Mouse (Mus musculus) lung, embryonic 15.5 days (tissue): ENCODE measurements around the gene Mbd4. TPM values are rescaled to one million over a fixed set of nuclear protein-coding genes. Genes with fewer than 3 reads are reported as not detected.

Source experiments
- ATAC-seq: fragments of 200-750 bp; cut with Nextera tagmentation; 2 replicates; pipeline ENCODE4 v1.8.0; 2017; ENCODE audit warnings: moderate number of reproducible peaks, borderline replicate concordance; ENCODE audit not compliant: low FRiP score, low TSS enrichment; ENCODE audit errors: extremely low read depth
- H3K27ac ChIP-seq: fragments of 300-500 bp; sonication (generic); 2 replicates; pipeline ENCODE4 v1.5.1; 2015; ENCODE audit warnings: moderate library complexity, mild to moderate bottlenecking, inconsistent platforms
- H3K27me3 ChIP-seq: fragments of 300-500 bp; sonication (generic); 2 replicates; pipeline ENCODE4 v1.6.1; 2015; ENCODE audit warnings: inconsistent platforms
- H3K36me3 ChIP-seq: fragments of 300-500 bp; sonication (generic); 2 replicates; pipeline ENCODE4 v1.6.1; 2015; ENCODE audit warnings: inconsistent platforms
- H3K4me1 ChIP-seq: fragments of 300-500 bp; sonication (generic); 2 replicates; pipeline ENCODE4 v1.6.1; 2015; ENCODE audit warnings: inconsistent platforms
- H3K4me2 ChIP-seq: fragments of 300-500 bp; sonication (generic); 2 replicates; pipeline ENCODE4 v1.6.1; 2015; ENCODE audit warnings: inconsistent platforms, mild to moderate bottlenecking, moderate library complexity
- H3K4me3 ChIP-seq: fragments of 300-500 bp; sonication (generic); 2 replicates; pipeline ENCODE4 v1.5.1; 2015; ENCODE audit warnings: mild to moderate bottlenecking, inconsistent platforms
- H3K9ac ChIP-seq: fragments of 300-500 bp; sonication (generic); 2 replicates; pipeline ENCODE4 v1.6.1; 2015; ENCODE audit warnings: inconsistent platforms
- H3K9me3 ChIP-seq: fragments of 300-500 bp; sonication (generic); 2 replicates; pipeline ENCODE4 v1.6.1; 2016; ENCODE audit warnings: inconsistent platforms
- WGBS: fragments of 180-500 bp; shearing (Covaris S2); methylation state at CpG from one replicate; pipeline ENCODE4 v1.1.7; 2015; 5-methylcytosine and 5-hydroxymethylcytosine counted together
- polyA plus RNA-seq: library from polyadenylated mRNA; unstranded; fragments of >200 nt; fragmentation: Nextera tagmentation; extraction: Ambion mirVana; gene quantifications from 2 replicates; pipeline ENCODE4 v1.2.1, GENCODE M21; 2015

Gene Mbd4
- polyA plus RNA-seq, 1 experiment from 2014 or later: 22.6 TPM

DNA sequence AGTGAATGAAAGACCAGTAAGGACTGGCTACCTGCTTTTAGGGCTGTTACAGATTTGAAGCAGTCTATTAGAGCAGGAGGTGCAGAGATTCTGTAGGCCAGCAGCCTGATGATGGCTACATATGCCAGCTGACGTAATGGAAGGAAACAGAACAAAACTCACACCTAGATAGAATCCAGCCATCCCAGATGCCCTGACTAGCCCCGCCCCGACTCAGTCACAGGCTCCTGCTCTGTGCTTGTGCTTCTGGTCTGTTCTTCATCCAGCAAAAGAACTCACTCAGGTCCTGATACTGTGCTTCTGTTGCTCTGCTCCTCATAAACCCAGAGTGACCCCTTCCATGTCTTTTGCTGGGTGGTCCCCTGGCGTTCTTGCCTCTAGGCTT is 3.2 kb upstream of the Mbd4 start:
- no peak for ATAC-seq
- Histone ChIP-seq H3K27ac (peak overlapping the region; percentile 54), H3K36me3 (no peaks in the 10 kb centered on the region), H3K9me3 (no peaks in the 10 kb centered on the region), H3K9ac (no peak overlapping the region), H3K4me3 (no peak overlapping the region), H3K4me1 (peaks cover 44% of the 10 kb centered on the region), H3K27me3 (no peaks in the 10 kb centered on the region), H3K4me2 (no peak overlapping the region)
- WGBS: 56% methylated on average over 4 of the region's 4 CpGs

DNA sequence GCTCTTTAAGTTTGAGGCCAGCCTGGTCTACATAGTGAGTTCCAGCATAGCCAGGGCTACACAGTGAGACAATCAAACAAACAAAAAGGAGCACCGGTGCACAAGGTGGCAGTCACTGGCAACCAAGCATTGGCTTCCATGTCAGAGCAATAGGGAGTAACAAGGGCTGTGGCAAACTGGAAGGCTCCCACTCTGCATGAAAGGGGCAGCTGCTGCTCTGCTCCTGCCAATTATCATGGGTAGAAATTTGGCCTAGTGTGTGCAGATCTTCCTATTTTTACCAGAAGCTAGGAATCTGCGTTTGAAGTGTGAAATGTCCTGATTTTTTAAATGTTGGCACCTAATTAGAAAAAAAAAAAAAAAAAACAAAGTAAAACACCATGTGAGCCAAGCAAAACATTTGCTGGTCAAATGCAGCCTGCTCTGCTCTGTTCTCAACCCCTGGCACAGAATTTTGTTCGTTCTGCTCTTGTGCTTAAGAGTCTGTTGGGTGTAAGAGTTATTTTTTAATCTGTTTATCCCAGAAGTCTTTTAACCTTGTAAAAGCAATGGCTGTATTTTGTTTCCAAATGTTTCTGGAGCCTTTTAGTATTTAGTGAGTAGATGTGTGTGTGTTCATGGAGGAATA is 2.7 kb upstream of the Mbd4 start:
- no peak for ATAC-seq
- no peaks in the 10 kb centered on the region for H3K9me3 ChIP-seq
- WGBS: 54% methylated on average over 3 of the region's 3 CpGs

DNA sequence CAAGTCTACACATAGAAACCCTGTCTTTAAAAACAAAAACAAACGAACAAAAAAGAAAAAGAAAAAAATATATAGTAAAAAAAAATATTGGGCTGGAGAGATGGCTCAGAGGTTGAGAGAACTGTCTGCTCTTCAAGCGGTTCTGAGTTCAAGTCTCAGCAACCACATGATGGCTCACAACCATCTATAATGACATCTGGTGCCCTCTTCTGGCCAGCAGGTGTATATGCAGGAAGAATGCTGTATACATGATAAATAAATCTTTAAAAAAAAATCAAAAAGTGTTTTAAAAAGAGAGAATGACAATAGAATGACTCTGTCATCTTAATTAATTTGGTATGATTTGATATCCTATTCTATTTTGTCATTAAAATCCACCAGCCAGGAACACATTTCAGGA is 1.3 kb upstream of the Mbd4 start:
- H3K4me2 ChIP-seq: no peak overlapping the region
- no peaks in the 10 kb centered on the region for H3K9me3 ChIP-seq
- H3K4me3 ChIP-seq: no peak overlapping the region
- H3K27ac ChIP-seq: no peak overlapping the region
- WGBS: 63% methylated on average over 2 of the region's 2 CpGs
- H3K27me3 ChIP-seq: no peaks in the 10 kb centered on the region
- H3K4me1 ChIP-seq: peaks cover 35% of the 10 kb centered on the region
- H3K36me3 ChIP-seq: 0 out of 2 replicates have a peak, but pooled peaks cover 4% of the 10 kb centered on the region
- no peak overlapping the region for H3K9ac ChIP-seq
- no peak for ATAC-seq

More for the DNA sequence above, 2.7 kb upstream of the Mbd4 start:
- no peak overlapping the region for H3K4me2 ChIP-seq
- no peaks in the 10 kb centered on the region for H3K36me3 ChIP-seq
- H3K9ac ChIP-seq: no peak overlapping the region
- H3K27ac ChIP-seq: peak overlapping the region; percentile 54
- no peak overlapping the region for H3K4me3 ChIP-seq
- peaks cover 44% of the 10 kb centered on the region for H3K4me1 ChIP-seq
- no peaks in the 10 kb centered on the region for H3K27me3 ChIP-seq

DNA sequence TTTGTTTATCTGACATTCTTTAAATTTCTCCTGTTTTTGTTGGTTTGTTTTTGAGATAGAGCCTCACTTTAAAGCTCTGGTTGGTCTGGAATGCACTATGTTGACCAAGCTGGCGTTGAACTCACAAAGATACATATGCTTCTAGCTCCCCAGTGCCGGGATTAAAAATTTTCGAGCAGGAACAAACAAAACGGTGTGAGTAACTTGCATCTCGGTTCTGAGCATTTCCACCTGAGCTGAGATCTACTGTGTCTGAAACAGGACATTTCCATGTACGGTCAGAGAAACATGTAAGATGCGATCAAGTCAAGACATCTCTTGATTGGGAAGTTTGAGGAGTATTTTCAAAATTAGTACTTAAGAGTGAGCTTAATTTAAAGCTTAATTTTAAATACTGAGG is 814 bp upstream of the Mbd4 start:
- H3K27me3 ChIP-seq: no peaks in the 10 kb centered on the region
- WGBS: 35% methylated on average over 7 of the region's 7 CpGs
- no peak for ATAC-seq
- no peaks in the 10 kb centered on the region for H3K9me3 ChIP-seq
- H3K4me2 ChIP-seq: peak overlapping the region; percentile 64
- H3K4me3 ChIP-seq: peak overlapping the region; percentile 68
- H3K36me3 ChIP-seq: 0 out of 2 replicates have a peak, but pooled peaks cover 5% of the 10 kb centered on the region
- H3K27ac ChIP-seq: peak overlapping the region; percentile 87
- peaks cover 30% of the 10 kb centered on the region for H3K4me1 ChIP-seq
- peak overlapping the region; percentile 53 for H3K9ac ChIP-seq

DNA sequence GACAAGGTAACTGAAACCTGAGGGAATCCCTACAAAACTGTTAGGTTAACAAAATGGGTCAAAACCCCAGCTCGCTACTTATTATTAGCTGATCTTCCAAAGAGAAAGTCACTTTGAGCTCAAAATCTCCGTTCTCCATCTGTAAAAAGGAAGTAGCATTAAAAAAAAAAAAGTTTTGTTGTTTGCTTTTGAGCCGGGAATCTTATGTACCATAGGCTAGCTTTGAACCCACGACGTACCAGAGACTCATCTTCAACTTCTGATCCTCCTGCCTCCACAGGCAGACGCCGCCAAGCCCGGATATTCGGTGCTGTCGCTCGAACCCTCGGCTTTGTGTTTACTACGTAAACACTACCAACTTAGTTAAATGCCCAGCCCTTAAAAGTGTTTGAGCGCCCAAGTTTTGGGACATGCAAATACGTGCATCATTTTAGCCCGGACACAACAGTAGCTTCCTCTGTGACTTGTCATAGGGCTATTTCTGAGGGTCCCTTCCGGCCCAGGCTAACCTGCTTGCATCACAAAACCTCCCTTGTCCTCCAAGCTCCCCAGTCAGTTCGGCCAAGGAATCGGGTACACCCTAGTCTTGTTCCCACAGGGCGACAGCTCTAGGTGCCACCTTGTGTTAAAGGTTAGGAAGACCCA is 603 bp downstream of the Mbd4 start:
- H3K36me3 ChIP-seq: 0 out of 2 replicates have a peak, but pooled peaks cover 15% of the 10 kb centered on the region
- no peaks in the 10 kb centered on the region for H3K27me3 ChIP-seq
- peaks cover 28% of the 10 kb centered on the region for H3K4me1 ChIP-seq
- H3K27ac ChIP-seq: peak overlapping the region; percentile 88
- ATAC-seq: no peak
- peak overlapping the region; percentile 50 for H3K9ac ChIP-seq
- peak overlapping the region; percentile 68 for H3K4me3 ChIP-seq
- H3K4me2 ChIP-seq: peak overlapping the region; percentile 67
- 4% methylated on average over 20 of the region's 20 CpGs for WGBS
- no peaks in the 10 kb centered on the region for H3K9me3 ChIP-seq

DNA sequence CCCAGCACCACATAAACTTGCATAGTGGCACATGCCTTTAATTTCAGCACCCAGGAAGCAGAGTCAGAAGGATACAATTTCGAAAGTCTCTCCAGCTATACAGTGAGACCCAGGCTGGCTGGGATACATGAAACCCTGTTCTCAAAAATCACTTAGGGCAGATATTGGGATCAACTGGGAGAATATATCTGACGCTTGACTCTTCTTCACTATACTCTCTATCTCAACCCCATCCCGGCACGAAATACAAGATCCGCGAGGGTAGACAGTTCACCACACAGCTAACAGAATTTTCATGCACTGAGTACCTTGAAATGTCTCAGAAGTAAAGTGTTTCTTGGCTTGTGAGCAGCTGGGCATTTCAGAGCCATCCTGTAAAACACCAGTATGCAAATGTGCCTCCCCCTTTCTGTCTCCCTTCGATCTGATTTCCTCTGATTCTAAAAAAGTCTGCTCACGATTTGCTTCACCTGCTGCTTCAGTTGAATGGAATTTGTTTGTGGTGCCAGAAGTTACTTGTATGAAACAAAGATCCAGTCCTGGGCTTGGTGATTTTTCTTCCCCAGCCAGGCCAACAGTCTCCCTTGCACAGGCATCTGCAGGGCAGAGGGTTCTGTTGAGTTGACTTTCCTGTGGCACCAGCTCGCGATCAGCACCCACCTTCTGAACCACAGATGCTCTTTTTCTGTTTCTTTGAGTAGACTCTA is 4.4 kb downstream of the Mbd4 start:
- 92% methylated on average over 10 of the region's 10 CpGs for WGBS
- no peak for ATAC-seq
- peaks cover 29% of the 10 kb centered on the region for H3K36me3 ChIP-seq

DNA sequence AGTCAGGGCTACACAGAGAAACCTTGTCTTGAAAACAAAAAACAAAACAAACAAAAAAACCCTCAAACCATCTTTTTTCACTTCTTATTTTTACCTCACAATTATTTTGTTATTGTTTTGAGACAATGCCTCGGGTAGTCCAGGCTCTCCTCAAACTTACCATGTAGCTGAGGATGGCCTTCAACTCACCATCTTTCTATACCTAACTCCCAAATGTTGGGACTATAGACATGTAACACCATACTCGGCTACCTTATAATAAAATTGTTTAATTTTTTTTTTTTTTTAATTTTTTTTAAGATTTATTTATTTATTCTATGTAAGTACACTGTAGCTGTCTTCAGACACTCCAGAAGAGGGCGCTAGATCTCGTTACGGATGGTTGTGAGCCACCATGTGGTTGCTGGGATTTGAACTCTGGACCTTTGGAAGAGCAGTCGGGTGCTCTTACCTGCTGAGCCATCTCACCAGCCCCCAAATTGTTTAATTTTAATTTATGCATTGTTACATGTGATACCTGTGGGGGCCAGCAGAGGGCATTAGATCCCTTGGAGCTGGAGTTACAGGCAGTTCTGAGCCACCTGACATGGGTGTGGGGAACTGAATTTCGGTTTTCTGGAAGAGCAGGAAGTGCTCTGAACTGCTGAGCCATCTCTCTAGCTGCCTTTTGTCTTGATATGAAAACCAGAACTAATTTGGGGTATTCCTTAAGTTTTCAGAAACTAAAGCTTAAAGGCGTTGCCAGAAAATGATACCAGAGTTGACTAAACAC is 6.3 kb downstream of the Mbd4 start:
- ATAC-seq: no peak
- no peaks in the 10 kb centered on the region for H3K27me3 ChIP-seq
- no peak overlapping the region for H3K4me3 ChIP-seq
- 31% methylated on average over 8 of the region's 8 CpGs for WGBS
- peaks cover 45% of the 10 kb centered on the region for H3K36me3 ChIP-seq
- no peak overlapping the region for H3K27ac ChIP-seq
- no peaks in the 10 kb centered on the region for H3K9me3 ChIP-seq
- peaks cover 3% of the 10 kb centered on the region; the same call in 1 of the 2 replicates for H3K4me1 ChIP-seq
- H3K4me2 ChIP-seq: no peak overlapping the region
- no peak overlapping the region for H3K9ac ChIP-seq

More for the DNA sequence above, 4.4 kb downstream of the Mbd4 start:
- no peak overlapping the region for H3K4me3 ChIP-seq
- H3K4me1 ChIP-seq: peaks cover 11% of the 10 kb centered on the region
- H3K4me2 ChIP-seq: no peak overlapping the region
- H3K27ac ChIP-seq: no peak overlapping the region
- no peak overlapping the region for H3K9ac ChIP-seq
- H3K27me3 ChIP-seq: no peaks in the 10 kb centered on the region
- H3K9me3 ChIP-seq: no peaks in the 10 kb centered on the region

DNA sequence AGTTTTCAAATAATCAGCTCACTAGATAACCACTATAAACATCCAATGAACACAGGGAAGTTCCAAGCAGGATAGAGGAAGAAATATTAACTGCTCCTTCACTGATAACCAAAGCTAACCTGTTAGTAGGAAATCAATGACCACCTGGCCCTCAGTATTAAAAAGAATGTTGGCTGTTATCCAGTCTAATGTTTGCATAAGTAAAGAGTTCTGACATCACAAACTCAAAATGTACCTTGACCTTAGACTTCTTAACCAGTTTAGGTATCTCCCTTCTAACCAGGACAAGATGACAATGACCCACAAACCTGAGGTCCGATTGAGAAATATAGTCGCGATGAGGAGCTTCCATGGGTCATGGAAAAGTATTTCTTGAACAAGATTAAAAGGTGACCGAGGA is 8.2 kb downstream of the Mbd4 start:
- WGBS: 88% methylated on average over 4 of the region's 4 CpGs
- peaks cover 44% of the 10 kb centered on the region for H3K36me3 ChIP-seq

DNA sequence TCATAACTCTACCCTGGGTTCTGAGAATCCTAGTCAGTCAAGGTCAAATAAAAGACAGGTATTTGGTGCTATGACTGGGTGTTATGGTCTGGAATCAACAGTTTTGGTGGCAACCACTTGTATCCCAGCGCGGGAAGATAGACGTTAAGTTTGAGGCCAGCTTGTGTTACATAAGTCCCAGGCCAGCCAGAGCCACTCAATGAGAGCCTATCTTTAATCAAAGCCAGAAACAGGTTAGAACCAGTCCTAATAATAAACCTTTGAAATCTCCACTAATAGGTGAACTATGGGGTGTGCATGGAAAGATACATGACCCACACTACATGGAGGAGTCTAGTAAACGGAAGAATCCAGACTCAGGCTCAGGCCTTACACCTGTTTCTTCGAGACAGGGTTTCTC is 14.4 kb downstream of the Mbd4 start:
- Histone ChIP-seq H3K4me2 (peak overlapping the region; percentile 71), H3K9me3 (no peaks in the 10 kb centered on the region), H3K4me1 (peaks cover 3% of the 10 kb centered on the region; the same call in 1 of the 2 replicates), H3K9ac (no peak overlapping the region), H3K4me3 (0 out of 2 replicates have a peak overlapping the region, but pooled peaks have one; percentile 39), H3K36me3 (peaks cover 19% of the 10 kb centered on the region), H3K27me3 (no peaks in the 10 kb centered on the region), H3K27ac (no peak overlapping the region)
- 58% methylated on average over 5 of the region's 5 CpGs for WGBS
- no peak; the same call in 1 of the 2 replicates for ATAC-seq

More for the DNA sequence above, 8.2 kb downstream of the Mbd4 start:
- Histone ChIP-seq H3K4me2 (no peak overlapping the region), H3K9ac (no peak overlapping the region), H3K27ac (no peak overlapping the region), H3K4me3 (no peak overlapping the region), H3K9me3 (no peaks in the 10 kb centered on the region), H3K27me3 (no peaks in the 10 kb centered on the region), H3K4me1 (no peaks in the 10 kb centered on the region)
- ATAC-seq: no peak

DNA sequence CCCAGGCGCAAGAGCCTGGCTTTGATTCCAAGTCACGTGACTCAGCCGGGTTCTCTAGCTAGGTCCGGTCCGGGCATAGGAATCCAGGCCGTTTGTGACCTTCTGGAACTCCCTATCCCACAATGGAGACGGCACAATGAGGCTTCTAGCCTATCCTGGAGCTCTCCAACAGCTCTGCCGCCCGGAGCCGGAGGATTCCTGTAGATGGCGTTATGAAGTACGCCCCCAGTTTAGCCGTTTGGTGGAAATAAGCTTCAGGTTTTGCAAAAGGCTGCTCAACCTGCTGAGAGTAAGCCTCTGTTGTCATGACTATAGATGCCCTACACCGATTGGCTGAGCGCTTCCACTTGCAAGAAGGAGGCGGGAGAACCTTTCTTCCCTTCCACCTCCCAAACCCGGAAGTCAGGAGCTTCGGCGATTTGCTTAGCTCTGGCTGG is 15.0 kb downstream of the Mbd4 start, which contains the start of gene Efcab12:
Gene Efcab12 (minus strand): TSS at position 252 of the 437 bp plus-strand sequence.
- Histone ChIP-seq H3K9me3 (no peaks in the 10 kb centered on the region), H3K27me3 (no peaks in the 10 kb centered on the region), H3K9ac (peak within 1 kb of the TSS; percentile 14; the same call in 1 of the 2 replicates), H3K4me3 (peak within 1 kb of the TSS; percentile 39), H3K4me2 (peak within 1 kb of the TSS; percentile 71), H3K36me3 (peaks cover 13% of the 10 kb centered on the region), H3K27ac (peak within 1 kb of the TSS; percentile 29; the same call in 1 of the 2 replicates), H3K4me1 (peaks cover 3% of the 10 kb centered on the region; the same call in 1 of the 2 replicates)
- ATAC-seq: peak; percentile 90
- WGBS: 2% methylated on average over 19 of the region's 19 CpGs

DNA sequence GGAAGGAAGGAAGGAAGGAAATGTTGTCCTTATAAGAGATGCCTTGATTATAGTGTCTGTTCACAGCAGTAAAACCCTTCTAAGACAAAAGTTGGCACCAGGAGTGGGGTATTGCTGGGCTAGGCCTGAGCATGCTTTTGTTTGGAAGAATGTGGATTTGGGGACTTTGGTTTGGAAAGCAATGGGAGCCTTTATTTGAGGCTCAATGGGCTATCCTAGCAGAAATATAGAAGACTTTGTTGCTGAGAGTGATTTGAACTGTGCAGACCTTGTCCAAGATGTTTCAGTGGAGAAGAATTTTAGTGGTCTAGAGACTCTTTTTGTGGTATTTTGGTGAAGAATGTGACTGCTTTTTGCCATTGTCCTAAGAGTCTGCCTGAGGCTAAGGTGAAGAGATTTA is 19.3 kb downstream of the Mbd4 start:
- Histone ChIP-seq H3K4me3 (no peak overlapping the region), H3K27ac (no peak overlapping the region), H3K36me3 (no peaks in the 10 kb centered on the region), H3K4me2 (no peak overlapping the region), H3K9ac (no peak overlapping the region), H3K4me1 (peaks cover 3% of the 10 kb centered on the region; the same call in 1 of the 2 replicates), H3K27me3 (no peaks in the 10 kb centered on the region), H3K9me3 (no peaks in the 10 kb centered on the region)
- no peak for ATAC-seq
